Mouse (Mus musculus): ENCODE results near the gene Ppp1r16b. TPM values are rescaled to one million over a fixed set of nuclear protein-coding genes. Genes with fewer than 3 reads are reported as not detected.

The Ppp1r16b gene
- total RNA-seq (2021), result 10 to 100 TPM; 51.1 to 54.5 TPM

DNA sequence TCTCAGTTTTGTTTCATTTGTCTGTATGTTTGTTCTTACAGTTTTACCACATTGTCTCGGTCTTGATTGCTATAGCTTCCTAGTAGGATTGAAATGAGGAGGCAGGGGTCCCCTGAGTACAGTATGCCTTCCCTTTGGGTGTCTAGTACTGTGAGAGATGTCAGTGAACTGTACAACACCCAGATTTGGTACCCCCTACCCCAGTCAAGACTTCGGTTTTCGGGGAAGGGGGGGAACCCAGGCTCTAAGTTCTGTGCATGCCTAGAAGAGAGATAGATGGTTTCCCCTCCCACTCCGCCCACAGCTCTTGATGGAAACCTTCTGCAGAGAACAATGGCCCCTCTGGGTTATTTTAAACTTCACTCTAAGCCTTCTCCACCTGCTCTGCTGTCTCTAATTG lies at the start of gene Ppp1r16b:
Ppp1r16b (plus strand) TSS at position 301 of the 400 bp plus-strand sequence.
- intact Hi-C loops (cut with DNase I), result loop anchor here (5.0 kb wide), 1 partner anchor 77 kb away; no protein-coding TSS in a partner anchor
- DNase-seq (ENCODE audit: extremely low spot score in 1 of 2, low spot score in 2 of 2), result no peak

DNA sequence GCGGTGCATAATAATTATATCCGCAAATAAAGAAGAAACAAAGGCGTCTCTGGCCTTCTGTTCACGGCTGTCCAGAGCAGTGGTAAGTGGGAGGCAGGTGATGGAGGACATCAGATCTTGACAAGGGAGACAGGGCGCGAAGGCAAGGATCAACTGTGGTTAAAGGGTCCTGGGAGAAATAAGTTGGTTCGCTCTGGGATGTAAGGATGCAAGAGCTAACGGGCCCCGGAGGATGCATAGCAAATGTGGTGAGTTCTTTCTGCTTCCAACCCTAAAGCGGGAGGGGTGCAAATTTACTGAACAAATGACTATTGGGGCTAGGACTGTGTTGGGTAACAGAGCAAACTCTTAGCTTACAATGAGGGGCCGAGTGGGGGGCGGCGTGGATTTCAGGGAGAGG lies 49.5 kb upstream of the Ppp1r16b start:
- intact Hi-C loops (cut with DNase I), result no loop called here
- no peak for DNase-seq (ENCODE audit: extremely low spot score in 1 of 2, low spot score in 2 of 2)

GRCm38 (mm10) chr2:158616296-158616695 lies 48.9 kb upstream of the Ppp1r16b start:
- intact Hi-C loops (cut with DNase I), result no loop called here
- no peak for DNase-seq (ENCODE audit: extremely low spot score in 1 of 2, low spot score in 2 of 2)

- intact Hi-C loops (cut with DNase I), result no loop called here
Measured at GRCm38 (mm10) chr2:158616790-158617189, 48.4 kb upstream of the Ppp1r16b start.

GRCm38 (mm10) chr2:158624718-158625222 lies 40.4 kb upstream of the Ppp1r16b start, which contains the start of gene Actr5:
Gene Actr5 (plus strand): TSS chr2:158624888.
- DNase-seq (ENCODE audit: extremely low spot score in 1 of 2, low spot score in 2 of 2), result peak; percentile 82 to 97
- intact Hi-C loops (cut with DNase I), result no loop called here

More at GRCm38 (mm10) chr2:158616790-158617189, 48.4 kb upstream of the Ppp1r16b start:
- DNase-seq (ENCODE audit: extremely low spot score in 1 of 2, low spot score in 2 of 2), result no peak

GRCm38 (mm10) chr2:158625231-158625630 lies 40.0 kb upstream of the Ppp1r16b start:
- intact Hi-C loops (cut with DNase I), result no loop called here

DNA sequence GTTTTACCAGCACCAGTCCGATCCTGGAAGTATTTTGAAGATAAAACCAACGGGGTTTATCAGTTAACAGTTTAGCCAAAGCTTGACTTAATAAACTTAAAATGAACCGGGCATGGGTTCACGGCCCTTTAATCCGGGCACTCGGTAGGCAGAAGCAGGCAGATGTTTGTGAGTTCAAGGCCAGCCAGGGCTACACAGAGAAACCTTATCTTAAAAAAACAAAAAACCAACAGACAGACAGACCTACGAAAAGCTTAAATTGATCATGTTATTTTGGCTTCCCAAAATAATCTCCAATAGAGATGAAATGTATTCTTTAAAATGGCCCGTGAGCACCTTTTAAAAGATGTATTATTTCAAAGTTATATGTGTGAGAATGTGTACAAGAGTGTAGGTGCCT lies 39.5 kb upstream of the Ppp1r16b start:
- intact Hi-C loops (cut with DNase I), result no loop called here
- DNase-seq (ENCODE audit: extremely low spot score in 1 of 2, low spot score in 2 of 2), result no peak

More at GRCm38 (mm10) chr2:158625231-158625630, 40.0 kb upstream of the Ppp1r16b start:
- DNase-seq (ENCODE audit: extremely low spot score in 1 of 2, low spot score in 2 of 2), result no peak

GRCm38 (mm10) chr2:158628858-158629257 lies 36.3 kb upstream of the Ppp1r16b start:
- DNase-seq (ENCODE audit: extremely low spot score in 1 of 2, low spot score in 2 of 2), result no peak
- intact Hi-C loops (cut with DNase I), result loop anchor here (2.0 kb wide), 1 partner anchor 82 kb away; no protein-coding TSS in a partner anchor

- intact Hi-C loops (cut with DNase I), result loop anchor here (2.0 kb wide), 1 partner anchor 83 kb away; no protein-coding TSS in a partner anchor
Measured at GRCm38 (mm10) chr2:158629414-158629813, 35.8 kb upstream of the Ppp1r16b start.

GRCm38 (mm10) chr2:158631873-158632272 lies 33.3 kb upstream of the Ppp1r16b start:
- intact Hi-C loops (cut with DNase I), result no loop called here
- DNase-seq (ENCODE audit: extremely low spot score in 1 of 2, low spot score in 2 of 2), result no peak

More at GRCm38 (mm10) chr2:158629414-158629813, 35.8 kb upstream of the Ppp1r16b start:
- no peak for DNase-seq (ENCODE audit: extremely low spot score in 1 of 2, low spot score in 2 of 2)

GRCm38 (mm10) chr2:158641869-158642268 lies 23.3 kb upstream of the Ppp1r16b start:
- DNase-seq (ENCODE audit: extremely low spot score in 1 of 2, low spot score in 2 of 2), result peak; percentile 77 to 78
- intact Hi-C loops (cut with DNase I), result no loop called here

GRCm38 (mm10) chr2:158642587-158642986 lies 22.6 kb upstream of the Ppp1r16b start:
- DNase-seq (ENCODE audit: extremely low spot score in 1 of 2, low spot score in 2 of 2), result no peak
- intact Hi-C loops (cut with DNase I), result no loop called here

DNA sequence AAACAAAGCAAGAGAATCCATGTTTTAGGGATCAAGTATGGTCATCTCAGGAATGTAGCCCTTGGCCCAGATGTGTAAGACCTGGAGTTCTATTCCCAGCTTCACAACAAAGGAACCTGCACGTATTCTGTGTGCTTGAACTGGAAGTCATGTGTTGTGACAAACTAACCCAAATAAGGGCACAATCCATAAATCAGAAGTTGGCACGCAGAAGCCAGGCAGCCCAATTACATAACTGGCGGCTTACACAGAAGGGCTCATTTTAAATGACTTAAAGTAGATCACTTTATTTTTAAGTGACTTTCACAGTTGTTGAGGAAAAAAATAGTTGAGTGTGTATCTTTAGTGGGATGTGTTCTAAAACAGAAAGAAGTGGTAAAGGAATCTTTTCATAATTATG lies 21.4 kb upstream of the Ppp1r16b start:
- no peak for DNase-seq (ENCODE audit: extremely low spot score in 1 of 2, low spot score in 2 of 2)
- intact Hi-C loops (cut with DNase I), result no loop called here

DNA sequence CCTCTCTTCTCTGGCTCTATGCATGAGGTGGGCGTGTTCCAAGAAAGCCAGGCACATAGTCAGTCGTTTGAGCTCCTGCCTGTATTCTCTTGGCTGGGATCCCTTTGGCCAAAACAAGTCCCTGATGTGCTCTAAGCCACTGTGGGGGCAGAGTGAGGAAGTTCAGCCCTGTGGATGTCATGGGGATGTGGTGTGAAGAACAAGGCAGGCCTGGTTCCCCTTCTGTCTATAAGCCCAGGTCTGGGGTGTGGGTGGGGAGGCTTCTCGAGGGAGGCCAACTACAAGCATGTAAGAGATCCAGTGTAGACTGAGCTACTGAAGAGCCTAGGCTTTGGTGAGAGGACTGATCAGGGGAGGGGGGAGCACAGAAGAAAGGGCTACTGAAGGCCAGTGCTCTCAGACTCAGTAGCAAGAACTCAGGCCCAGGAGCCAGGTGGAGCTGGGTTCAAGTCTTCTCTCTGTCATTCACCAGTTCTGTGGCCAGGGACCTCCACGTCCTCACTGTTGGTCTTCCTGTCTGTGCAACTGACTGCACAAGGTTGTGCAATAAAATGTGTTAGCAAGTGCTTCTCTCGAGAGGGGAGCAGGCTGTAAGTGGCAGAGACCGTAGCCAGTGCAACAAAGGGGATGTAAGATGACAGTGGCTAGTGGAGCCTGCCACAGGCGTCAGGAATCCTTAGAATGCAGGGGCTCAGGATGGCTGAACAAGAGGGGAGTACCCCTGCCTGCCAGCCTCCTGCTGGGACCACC lies 13.9 kb upstream of the Ppp1r16b start:
- intact Hi-C loops (cut with DNase I), result loop anchor here (5.0 to 10.0 kb wide), 2 partner anchors 213 to 274 kb away; partner anchors contain the start of gene Snhg11
- DNase-seq (ENCODE audit: extremely low spot score in 1 of 2, low spot score in 2 of 2), result peak in 1 of 2 experiments; percentile 17

DNA sequence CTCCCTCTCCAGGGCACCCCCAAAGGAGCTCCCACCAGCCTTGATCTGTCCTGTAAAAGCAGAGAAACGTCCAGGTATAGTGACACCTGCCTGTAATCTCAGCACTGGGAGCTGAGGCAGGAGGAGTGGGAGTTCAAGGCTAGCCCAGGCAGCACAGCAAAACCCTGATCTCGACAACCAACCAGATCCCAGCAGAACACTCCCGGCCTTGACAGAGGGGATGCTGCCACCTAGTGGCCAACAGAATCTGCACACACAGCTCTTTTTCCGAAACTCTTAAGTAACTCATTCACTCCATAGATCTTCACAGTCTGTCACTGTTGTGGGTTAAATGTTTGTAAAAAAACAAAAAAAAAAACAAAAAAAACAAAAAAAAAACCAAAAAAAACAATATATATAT lies 12.2 kb upstream of the Ppp1r16b start:
- peak; percentile 71 to 83 for DNase-seq (ENCODE audit: extremely low spot score in 1 of 2, low spot score in 2 of 2)
- intact Hi-C loops (cut with DNase I), result loop anchor here (5.0 to 10.0 kb wide), 2 partner anchors 212 to 276 kb away; partner anchors contain the start of gene Snhg11

- DNase-seq (ENCODE audit: extremely low spot score in 1 of 2, low spot score in 2 of 2), result peak in 1 of 2 experiments; percentile 31
- intact Hi-C loops (cut with DNase I), result loop anchor here (5.0 to 10.0 kb wide), 2 partner anchors 210 to 277 kb away; partner anchors contain the start of gene Snhg11
Measured at GRCm38 (mm10) chr2:158654717-158655116, 10.5 kb upstream of the Ppp1r16b start.

DNA sequence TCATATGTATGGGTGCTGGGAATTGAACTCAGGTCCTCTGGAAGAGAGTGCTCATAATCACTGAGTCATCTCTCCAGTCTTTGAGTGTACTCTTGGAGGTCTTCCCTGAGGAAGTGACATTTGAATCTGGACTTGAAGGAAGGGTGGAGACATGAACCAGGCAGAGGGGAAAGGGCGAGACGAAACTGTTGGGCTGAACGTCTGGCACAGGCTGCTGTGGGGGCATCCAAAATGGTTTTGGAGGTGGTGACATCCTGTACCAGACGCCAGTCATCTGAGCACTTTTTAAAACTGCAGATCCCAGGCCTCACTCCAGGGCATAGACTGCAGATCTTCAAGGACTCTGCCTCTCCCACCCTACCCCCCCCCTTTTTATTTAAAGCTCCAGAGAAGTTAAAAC lies 9.4 kb upstream of the Ppp1r16b start:
- DNase-seq (ENCODE audit: extremely low spot score in 1 of 2, low spot score in 2 of 2), result no peak
- intact Hi-C loops (cut with DNase I), result loop anchor here (10.0 kb wide), 1 partner anchor 209 kb away; no protein-coding TSS in a partner anchor

DNA sequence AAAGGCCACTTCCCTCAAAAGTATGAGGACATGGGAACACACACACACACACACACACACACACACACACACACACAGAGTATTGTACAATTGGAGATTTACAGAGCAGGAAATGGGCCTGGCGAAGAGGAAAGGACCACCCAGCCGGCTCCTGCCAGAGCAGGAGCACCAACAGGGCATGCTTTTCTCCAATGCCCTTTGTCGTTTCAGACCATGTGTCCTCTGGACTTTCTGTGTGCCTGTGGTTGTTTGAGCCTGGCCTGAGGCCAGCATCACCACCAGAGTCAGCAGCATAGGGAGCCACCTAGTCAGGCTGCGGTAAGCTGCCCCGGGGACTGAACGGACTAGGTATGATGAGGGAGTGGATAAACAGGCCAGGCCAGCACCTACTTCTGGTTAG lies 6.4 kb upstream of the Ppp1r16b start:
- peak in 1 of 2 experiments; percentile 40 for DNase-seq (ENCODE audit: extremely low spot score in 1 of 2, low spot score in 2 of 2)
- intact Hi-C loops (cut with DNase I), result loop anchor here (10.0 kb wide), 1 partner anchor 206 kb away; no protein-coding TSS in a partner anchor

- no peak for DNase-seq (ENCODE audit: extremely low spot score in 1 of 2, low spot score in 2 of 2)
- intact Hi-C loops (cut with DNase I), result loop anchor here (10.0 kb wide), 1 partner anchor 205 kb away; no protein-coding TSS in a partner anchor
Measured at GRCm38 (mm10) chr2:158659346-158659745, 5.9 kb upstream of the Ppp1r16b start.
